Mouse (Mus musculus) embryonic facial prominence, embryonic 15.5 days (tissue): ENCODE measurements around the gene Trim23. TPM values are rescaled to one million over a fixed set of nuclear protein-coding genes. Genes with fewer than 3 reads are reported as not detected.

Source experiments
- polyA plus RNA-seq: library from polyadenylated mRNA; unstranded; fragments of >200 nt; fragmentation: Nextera tagmentation; extraction: Ambion mirVana; gene quantifications from 2 replicates; pipeline ENCODE4 v1.2.1, GENCODE M21; 2015

The Trim23 gene
- polyA plus RNA-seq, 1 experiment from 2014 or later: 20.9 TPM

Other genes starting within 250 kb of the Trim23 start
- gene Nln, start 69.2 kb upstream of the Trim23 start, polyA plus RNA-seq: 15.7 and 18.8 TPM in 2 replicates
- 8.2 and 8.7 TPM in 2 replicates for gene Sgtb, start 69.1 kb upstream of the Trim23 start, polyA plus RNA-seq
- 55.0 and 55.9 TPM in 2 replicates for gene Trappc13, start 328 bp upstream of the Trim23 start, polyA plus RNA-seq
- gene Cenpk, start 49.8 kb downstream of the Trim23 start, polyA plus RNA-seq: 45.1 and 53.4 TPM in 2 replicates
- gene Ppwd1, start 50.0 kb downstream of the Trim23 start, polyA plus RNA-seq: 14.7 TPM in 2 replicates
- 1.9 and 2.4 TPM in 2 replicates for gene Adamts6, start 109.0 kb downstream of the Trim23 start, polyA plus RNA-seq